Mouse (Mus musculus): ENCODE measurements around the gene AL731706.1.

DNA sequence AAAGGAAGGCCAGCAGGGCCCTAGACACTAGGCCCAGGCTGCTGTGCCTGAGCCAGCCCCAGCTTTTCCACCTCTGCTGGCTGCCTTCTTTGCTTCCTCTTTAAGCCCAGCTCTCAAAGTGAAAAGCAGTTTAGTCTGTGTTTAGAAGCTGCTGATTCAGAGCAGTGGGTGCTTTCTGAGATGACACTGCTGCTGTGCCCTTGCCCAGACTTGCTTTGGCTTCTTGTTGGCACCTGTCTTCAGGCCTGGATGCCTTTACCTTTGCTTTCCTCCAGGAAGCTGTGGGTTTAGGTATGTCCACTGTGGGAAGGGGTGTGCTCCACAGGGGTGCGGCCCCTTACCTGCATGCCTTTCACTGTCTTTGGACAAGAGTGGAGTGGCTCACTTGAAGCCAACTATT lies 28.2 kb upstream of the AL731706.1 start:
- TF ChIP-seq GATA1 (IDR thresholded peaks at IDR 0.05; ENCODE audit: low read depth, low read length), result no peak
- TF ChIP-seq MAFK (IDR thresholded peaks at IDR 0.05; ENCODE audit: borderline replicate concordance, low read depth, low read length), result no peak
- no peak for TF ChIP-seq KAT2A (conservative IDR thresholded peaks at IDR 0.05; ENCODE audit: low read depth, low read length)
- no peak for TF ChIP-seq CTCF (IDR thresholded peaks at IDR 0.05 in 2 of 3, conservative IDR thresholded peaks at IDR 0.05 in 1 of 3; ENCODE audit: control insufficient read depth in 1 of 3, insufficient read depth in 1 of 3, low read depth in 2 of 3, low read length in 3 of 3, poor library complexity in 1 of 3, severe bottlenecking in 1 of 3)
- no peak for TF ChIP-seq RAD21 (IDR thresholded peaks at IDR 0.05; ENCODE audit: low read depth, low read length)
- no peak for TF ChIP-seq BHLHE40 (IDR thresholded peaks at IDR 0.05; ENCODE audit: borderline replicate concordance, low read depth, low read length)
- TF ChIP-seq MAX (IDR thresholded peaks at IDR 0.05; ENCODE audit: low read length), result no peak
- no peak for TF ChIP-seq USF1 (IDR thresholded peaks at IDR 0.05; ENCODE audit: low read depth, low read length)

Data from MEL (cell line).